Mouse (Mus musculus) left cerebral cortex, adult 9 months (tissue): Measurements from ENCODE around the gene Dab1.

Source experiments
- DNase-seq, 2 experiments: peaks; one replicate each; pipeline ENCODE4 v3.0.0; 2022; ENCODE audit warnings: low spot score in 2 of 2

Dab1 gene

DNA sequence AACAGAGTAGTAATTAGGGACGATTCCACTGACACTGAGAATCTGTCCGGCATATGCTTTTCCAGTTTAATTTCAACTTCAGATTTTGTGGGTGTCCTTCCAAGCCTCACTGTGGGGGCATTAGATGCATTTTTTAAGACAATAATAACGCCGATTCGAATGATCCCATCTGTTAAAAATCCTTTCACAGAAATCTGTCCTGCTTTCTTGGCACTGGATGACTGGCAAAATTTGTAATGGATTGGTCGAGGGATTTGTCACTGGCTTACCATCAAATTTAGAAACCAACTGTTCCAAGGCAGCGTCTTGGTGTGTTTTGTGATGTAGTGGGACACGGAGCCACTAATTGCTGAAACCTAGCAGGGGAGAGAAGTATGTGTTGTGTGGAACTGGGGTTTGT, 638.6 kb downstream of the Dab1 start:
- DNase-seq = no peak

DNA sequence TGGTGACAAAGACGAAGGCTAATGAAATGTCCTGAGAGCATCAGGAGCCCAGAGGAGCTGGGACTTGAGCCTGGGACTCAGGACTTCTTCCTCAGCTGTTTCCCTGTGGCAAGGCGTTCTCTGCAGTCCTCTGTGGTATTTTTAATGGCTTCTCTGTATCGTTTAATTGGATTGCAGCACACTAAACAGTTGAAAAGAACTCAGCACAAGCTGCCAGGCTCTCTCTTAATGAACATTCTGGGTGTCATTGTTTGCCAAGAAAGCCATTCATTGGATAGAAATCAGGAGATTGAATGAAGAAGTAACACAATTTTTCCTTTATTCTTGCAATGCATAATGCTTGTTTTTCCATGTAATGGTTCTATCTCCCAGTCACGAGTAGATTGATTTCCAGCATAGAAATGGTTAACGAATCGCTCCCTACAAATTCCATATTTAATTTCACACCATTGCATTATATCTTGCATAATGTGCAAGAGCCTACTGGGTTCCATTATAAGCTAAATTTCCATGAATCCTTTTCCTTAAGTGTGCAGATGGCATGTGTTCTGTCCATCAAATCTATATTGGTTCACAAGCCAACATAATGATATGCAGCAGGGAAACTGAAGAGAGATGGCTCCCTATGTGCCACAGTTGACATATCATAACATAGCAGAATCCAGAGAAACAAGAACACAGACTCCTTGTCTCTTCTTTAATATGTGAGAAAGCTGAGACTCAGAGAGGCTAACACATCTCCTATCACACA, 650.4 kb downstream of the Dab1 start:
- no peak for DNase-seq

DNA sequence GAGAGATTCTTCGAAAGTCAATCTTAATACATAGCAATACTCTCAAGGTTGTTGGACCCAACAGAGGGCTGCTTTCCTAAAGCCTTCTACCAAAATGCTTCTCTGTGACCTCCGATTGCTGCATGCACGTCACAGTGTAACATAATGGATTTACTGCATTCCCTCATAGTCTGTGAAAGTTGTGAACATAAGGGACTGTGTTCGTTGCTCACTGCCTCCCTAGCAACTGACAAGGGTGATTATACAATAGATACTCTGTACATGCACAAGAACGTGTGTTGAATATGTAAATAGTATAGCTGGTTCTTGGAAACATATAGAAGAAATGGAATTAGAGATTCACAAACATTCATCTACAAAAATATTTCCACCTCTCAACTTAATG, 651.0 kb downstream of the Dab1 start:
- DNase-seq = no peak

DNA sequence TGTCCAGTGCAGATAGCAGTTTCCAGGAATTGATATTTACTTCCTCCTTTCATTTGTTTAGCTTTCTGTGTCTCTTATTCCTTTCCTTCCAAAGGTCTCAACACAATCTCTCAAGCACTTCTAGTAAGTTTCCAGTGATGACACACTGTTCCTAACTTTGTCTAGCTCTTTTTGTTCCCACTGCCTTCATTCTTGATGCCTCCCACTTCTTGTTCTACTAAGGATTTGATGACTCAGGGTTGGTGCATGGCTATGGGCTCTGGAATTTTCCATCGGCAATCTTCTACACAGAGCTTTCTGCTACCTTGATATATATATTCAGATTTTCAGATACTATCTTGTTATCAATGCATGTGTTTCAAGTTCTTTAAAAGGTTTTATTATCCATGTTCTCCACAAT, 656.1 kb downstream of the Dab1 start:
- DNase-seq = peak; percentile 34 to 73

DNA sequence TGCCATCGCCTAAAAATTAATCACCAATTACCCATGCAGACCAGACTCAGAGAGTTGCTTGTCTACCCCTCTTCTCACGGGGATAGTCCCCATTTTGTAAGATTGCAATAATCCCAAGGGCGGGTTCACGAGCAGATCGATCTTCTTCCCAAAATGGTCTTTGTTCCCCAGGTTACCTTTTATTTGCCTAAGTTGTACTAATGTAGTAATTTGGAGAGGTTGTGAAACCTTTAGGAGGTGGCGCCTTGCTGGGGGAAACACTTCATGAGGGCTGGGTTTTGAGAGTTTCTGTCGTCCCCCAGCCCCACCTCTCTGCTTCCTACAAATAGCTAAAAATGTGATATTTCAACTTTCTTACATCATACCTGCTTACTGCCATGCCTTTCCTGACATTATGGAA, 657.8 kb downstream of the Dab1 start:
- no peak for DNase-seq

DNA sequence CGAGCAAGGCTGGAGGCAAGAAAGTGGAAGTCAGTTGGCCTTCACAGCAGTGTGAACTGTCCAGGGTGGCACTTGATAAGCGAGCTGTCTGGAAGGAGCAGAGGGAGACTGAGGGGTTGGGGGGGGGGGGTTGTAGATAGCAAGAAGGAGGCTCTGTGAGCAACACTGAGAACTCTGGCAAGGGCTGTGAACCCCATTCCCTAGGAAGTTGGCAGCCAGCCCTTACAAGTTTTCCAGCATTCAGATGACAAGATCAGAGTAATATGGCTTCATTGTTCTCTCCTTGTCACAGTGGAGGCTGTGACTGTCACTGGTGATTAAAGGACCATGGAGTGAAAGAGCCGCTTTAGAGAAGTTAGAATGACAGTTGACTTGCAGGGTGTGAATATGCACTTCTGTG, 662.4 kb downstream of the Dab1 start:
- no peak for DNase-seq

DNA sequence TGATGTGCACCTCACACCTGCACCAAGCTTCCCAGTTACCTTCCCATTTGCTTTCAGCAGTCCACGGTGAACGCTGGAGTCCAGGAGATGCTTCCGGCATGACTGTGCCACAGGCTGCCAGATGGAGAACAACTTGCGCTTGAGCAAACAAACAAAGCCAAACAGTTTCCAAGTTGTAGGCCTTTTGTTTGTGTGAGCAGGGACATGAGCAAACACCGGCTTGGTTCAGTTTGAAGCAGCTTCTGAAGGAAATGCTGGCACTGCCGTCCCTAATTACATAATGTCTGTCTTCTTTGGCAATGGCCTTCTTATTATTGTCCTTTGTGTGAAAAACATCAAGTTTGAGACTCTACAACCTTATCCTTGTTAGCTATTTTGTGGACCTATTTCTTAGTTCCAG, 664.7 kb downstream of the Dab1 start:
- no peak for DNase-seq

DNA sequence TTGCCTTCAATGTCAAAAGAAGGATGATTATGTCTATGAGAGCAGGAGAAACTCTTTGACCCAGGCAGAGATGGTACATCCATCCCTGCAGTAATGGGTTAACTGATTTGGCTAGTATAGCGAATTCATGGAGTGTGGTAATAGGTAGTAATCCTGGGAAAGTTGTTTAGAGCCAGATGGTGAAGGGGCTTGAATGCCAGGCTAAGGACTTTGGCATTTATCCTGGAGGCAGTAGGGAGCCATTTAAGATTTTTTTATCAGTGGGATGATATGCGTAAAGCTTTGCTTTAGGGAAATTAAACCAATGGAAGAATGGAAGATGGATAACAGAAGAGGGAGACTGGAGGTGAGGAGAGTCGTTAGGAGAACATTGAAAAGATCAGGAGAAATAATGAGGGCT, 669.2 kb downstream of the Dab1 start:
- no peak for DNase-seq

DNA sequence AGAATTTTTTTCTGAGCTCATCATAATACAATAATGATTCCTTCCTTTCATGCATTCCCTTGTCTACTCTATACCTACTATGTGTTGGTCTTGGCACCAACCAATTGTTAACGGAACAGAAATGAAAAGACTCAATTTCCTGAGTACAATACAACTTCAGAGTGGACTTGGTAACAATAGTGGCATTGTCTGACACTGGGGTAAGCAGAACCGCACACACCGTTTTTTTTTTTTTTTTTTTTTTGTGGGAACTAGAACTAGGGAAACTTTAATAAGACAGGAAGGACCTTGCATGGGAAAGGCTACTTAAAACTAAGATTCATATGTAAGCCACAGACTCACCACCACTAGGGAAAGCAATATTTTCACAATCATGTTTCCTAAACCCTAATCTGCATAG, 682.6 kb downstream of the Dab1 start:
- no peak for DNase-seq

DNA sequence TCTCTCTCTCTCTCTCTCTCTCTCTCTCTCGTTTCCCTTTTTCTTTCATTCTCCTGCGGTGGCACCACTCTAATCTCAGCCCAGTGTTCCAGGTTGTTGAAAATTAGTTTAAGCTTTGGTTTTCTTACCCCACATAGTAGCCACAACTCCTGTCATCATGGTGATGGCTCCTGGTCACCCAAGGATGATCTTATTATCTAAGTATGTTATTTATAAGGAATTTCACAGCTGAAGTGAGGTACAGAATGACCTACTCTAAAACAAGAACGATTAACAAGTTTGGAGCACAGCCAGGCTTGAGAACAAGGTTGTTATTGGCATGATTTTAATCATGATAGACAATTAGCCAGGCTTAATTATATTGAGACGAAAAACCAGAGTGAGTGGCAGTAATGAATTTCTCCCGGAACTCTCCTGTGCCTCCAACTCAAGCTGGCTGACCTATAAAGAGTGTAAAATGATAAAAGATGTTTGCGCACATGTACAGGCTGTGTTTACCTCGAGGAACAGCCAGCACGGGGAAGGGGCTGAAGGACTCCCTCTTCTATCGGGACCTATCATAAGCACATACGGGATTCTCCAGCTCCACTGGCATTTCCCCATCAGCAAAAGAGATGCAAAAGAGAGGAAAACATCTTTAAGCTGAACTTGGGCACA, 684.0 kb downstream of the Dab1 start:
- no peak for DNase-seq

DNA sequence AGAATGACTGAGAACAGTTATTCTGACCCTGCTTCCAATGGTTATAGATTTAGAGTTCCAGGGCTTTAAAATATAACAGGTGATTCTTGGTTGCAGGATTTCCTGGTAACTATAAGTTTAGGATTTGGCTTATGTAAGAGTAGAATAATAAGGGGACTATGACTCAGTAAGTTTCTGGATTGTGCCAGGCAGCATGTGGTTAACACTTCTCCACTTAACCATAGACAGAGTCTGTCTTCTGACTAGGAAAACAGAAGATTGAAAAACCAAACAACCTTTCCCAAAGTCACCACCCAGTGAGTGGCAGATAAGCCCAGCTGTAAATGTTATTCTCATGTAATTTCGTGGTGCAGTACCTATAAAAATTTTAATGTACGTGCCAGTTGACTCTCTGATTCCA, 688.6 kb downstream of the Dab1 start:
- DNase-seq = no peak

DNA sequence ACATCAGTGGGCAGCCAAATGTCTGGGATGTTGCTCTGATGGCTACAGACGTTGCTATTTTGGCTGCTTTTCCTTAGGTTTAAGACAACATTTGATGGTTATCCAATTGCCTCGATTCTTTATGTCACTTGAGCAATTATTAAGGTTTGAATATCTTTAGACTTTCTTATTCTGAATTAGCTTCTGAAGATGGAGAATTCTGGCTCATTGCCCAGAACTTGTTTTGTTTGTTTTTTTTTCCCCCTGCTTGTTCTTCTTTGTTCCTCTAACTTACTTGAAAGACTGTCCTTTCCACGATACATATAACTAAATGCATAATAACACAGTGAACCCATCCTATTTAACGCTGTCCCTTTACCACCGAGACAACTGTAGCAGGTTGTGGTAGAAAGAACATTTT, 707.1 kb downstream of the Dab1 start:
- DNase-seq = no peak

DNA sequence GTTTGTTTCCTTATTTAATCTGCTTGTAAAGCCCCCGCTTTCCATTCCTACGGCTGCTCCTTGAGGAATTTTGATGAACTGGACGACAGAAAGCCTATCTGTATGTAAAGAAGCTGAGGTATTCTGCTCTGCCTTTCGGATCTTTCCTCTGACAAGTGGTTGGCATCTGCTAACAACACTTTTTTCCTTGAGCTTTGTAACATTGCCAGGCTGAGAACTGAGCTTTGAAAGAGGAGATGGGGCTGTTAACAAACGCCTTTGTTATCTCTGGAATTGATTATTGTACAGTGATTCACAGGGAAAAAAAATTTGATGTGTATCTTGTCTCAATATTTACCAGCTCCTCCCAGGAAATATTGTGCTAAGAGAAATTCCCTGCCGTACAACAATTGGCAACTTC, 712.7 kb downstream of the Dab1 start:
- DNase-seq = no peak

DNA sequence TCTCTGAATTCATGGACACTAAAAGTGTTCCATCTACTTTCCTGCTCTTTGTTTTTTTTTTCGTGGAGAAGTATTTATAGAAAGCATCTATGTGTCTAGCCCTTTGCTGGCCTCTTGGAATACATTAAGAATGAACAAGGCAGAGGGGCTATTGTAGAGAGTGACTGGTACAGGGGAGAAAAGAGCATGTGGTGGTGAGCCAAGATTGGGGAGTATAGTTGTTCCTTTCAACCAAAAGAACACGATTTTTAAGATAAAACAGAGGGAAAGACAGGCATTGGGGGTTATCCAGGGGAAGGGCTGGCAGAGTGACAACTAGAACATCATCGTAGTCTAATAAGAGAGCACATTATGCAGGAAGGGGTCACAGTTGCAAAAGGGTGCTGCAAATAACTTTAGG, 713.2 kb downstream of the Dab1 start:
- no peak for DNase-seq

DNA sequence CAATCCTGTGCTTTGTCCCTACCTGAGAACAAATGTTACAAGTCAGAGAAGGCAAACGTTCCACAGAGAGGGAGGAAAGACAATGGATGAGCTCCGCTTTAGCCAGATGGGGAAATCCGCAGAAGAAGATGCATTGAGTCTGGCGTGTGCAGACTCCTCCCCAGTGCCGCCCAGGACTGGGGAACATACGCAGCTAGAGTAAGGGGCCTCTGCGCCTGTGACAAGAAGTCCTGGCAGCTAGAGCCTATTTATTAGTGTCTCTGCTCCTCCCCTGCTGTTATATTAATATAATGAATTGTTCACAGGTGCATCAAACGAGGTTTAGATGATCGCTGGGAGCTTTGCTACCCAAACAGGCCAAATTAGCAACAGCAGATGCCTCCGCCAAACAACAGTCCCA, 718.1 kb downstream of the Dab1 start:
- no peak for DNase-seq

DNA sequence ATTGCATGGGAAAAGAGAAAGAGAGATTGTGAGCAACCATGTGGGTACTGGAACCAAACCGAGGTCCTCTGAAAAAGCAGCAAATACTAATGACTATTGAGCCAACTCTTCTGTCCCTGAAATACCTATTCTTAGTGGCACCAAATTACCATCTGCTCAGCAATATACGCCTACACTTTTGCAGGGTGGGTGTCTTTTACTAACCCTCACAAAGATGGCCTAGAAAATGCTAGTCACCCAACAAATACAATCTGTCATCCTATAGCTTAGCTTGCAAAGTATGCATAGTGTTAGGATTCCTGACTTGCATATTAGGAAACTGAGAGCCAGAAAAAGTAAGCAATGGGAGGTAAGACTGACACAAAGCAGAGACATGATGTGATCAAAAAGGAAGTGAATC, 719.2 kb downstream of the Dab1 start:
- DNase-seq = peak; percentile 33 to 55

DNA sequence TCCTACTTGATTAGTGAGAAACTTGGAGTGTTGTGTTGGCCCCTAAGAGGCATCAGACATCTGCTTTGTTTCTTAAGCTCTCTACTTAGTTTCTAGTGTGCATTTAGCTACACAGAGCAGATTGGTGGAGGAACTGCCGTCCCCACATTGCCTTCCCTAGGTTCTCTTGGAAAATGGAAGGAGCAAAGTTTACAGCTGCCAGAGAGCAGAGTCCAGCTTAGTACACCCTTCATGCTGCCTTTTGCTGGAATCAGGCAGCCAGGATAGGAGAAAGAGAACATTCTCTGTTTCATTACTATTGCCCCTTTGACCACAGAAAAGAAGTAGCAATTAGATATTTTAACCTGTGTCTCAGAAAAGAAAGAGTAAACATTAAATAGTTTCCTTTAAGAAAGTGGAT, 742.2 kb downstream of the Dab1 start:
- no peak for DNase-seq

DNA sequence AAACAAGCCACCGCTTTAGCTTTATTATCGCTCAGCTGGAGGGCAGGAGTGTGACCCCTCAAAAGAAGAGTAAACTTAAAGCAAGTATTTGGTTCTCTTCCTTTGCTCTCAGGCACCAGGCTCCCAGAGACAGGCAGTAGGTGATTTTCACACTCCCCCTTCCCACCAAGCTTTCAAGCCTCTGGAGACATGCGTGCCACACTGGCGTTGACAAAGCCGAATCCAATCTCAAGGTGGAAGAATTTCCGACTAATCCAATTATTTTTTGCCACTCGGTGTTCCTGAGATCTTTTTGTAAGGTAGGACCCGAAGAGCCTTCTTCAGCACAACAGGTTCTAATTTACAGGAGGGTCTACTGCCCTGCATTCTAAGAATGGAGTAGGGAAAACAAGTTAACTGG, 747.3 kb downstream of the Dab1 start:
- no peak for DNase-seq

DNA sequence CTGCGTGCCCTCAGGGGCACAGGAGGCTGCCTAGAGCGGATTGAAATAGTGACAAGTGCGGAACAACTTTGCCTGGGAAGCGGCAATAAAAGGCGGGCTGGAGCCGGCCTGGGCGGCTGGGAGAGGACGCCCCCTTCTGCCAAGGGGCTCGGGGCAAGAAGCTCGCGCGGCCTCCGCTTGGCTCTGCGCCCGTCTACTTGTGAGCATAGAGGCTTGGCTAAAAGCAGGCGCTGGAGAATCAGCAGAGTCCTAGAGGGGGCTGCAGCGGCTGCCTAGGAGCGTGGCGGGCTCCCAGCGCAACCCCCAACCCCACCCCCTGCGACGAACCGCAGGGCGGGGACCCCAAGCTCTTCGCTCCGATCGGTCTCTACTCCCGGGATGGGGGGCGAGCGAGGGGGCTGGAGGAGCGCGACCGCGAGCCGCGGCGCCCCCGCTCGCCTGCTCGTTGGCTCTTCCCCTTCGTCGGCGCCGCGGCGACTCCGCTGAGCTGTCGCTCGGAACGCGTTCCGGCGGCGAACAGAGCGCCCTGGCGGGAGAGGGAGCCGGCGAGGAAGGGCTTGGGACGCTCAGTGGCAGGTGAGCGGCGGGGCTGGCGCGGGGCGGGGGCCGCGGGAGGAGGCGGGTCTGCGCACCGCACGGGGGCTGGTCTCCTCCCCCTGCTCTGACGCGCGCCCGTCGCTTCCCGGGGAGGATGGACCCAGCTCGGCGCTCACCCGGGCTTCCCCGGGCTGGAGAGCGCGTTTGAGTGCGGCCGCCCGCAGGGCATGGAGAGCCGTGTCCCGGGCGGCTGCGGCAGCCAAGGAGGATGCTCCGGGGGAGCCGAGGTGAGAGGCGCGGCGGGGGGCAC, 748.0 kb downstream of the Dab1 start:
- DNase-seq = peak in 1 of 2 experiments; percentile 81

DNA sequence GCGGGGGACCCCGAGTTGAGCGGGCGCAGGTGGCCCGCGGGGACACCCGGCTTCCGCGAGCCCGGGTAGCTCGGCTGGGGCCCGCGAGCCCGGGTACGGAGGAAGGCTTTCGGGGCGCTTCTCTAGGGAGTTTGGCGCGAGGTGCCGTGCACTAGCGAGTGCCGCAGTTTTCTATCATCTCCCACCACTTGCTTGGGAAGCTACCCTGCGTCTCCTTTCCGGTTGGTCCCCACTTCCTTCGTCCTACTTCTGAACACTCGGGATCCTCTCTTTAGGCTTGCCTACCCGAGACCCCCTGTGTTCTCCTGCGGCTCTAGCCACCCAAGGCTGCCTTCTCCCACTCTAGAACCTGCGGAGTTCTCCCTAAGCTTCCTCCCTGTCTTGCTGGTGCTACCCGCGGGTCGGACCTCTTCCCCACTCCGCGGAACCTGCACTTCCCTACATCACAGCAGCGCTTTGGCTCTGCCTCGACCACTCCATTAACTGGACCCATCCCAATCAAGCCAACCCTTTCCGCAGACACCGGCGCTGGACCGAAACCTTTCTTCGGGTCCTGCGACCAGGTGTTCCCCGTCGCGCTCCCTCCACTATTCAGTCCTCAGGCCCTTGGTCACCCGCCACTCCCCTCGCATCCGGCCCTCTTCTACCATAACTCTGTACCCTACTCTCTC, 748.7 kb downstream of the Dab1 start:
- DNase-seq = peak in 1 of 2 experiments; percentile 34

DNA sequence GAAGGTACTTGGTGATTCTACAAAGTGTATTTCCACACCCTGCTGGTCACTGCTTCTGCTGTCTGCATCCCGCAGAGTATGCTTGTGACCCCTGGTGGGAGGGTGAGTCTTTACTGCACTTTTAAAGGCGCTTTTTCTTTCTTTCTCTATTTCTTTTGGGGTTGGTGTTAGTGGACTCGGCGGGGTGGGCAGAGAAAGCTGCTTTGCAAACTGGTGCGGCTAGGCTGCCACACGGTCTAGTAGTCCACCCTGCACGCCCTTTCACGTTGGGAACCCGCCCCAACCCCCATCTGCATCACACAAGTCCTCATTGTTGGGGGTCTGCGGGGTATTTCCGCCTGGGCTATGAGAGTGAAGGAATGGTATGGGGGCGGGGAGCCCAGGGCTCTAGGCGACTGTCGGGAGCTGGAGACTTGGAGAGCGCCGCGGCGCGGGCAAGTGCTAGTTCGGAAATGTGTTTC, 749.4 kb downstream of the Dab1 start:
- peak in 1 of 2 experiments; percentile 54 for DNase-seq

DNA sequence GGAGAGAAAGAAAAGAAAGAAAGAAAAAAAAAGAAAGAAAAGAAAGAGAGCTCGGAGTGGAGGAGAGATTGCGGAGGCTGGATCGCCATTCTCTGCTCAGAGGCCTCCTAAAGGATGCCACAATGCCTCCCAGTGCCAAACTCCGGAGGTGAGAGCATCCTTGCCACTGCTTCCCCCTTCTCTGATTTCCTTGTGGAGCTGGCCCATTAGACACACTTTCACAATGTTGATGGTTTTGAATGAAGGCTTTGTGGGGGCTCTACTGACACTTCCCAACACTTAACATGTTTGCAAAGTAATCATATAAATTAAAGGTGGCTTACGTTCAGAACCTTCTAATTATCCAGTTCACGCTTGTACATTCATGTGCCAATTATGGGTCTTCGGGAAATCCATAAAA, 749.9 kb downstream of the Dab1 start:
- no peak for DNase-seq
